Mouse (Mus musculus) mature B cell (primary cell): Measurements from ENCODE around the gene Gpr137c.

Experiments used
- in situ Hi-C: fragments of 300-500 bp; cut with MboI; formaldehyde crosslinking; loops from 2 replicates; pipeline ENCODE4 v1.14.3; 2019

The Gpr137c gene

GRCm38 (mm10) chr14:45219281-45220089 is at the start of gene Gpr137c:
Gene Gpr137c, plus strand, starts transcription at chr14:45219717.
- in situ Hi-C loops = no loop called here

- in situ Hi-C loops = no loop called here
These were observed 47.3 kb upstream of the Gpr137c start for GRCm38 (mm10) chr14:45172260-45172659.

- in situ Hi-C loops = no loop called here
These were observed 44.3 kb upstream of the Gpr137c start for GRCm38 (mm10) chr14:45175012-45175740.

GRCm38 (mm10) chr14:45179186-45179585 is 40.3 kb upstream of the Gpr137c start:
- in situ Hi-C loops = no loop called here

GRCm38 (mm10) chr14:45179606-45180005 is 39.9 kb upstream of the Gpr137c start:
- in situ Hi-C loops = no loop called here

- in situ Hi-C loops = no loop called here
These were observed 37.9 kb upstream of the Gpr137c start for GRCm38 (mm10) chr14:45181611-45182010.

GRCm38 (mm10) chr14:45190999-45191398 is 28.5 kb upstream of the Gpr137c start:
- in situ Hi-C loops = no loop called here

GRCm38 (mm10) chr14:45200607-45201006 is 18.9 kb upstream of the Gpr137c start:
- in situ Hi-C loops = no loop called here

- in situ Hi-C loops = no loop called here
These were observed 8.8 kb upstream of the Gpr137c start for GRCm38 (mm10) chr14:45210683-45211082.

- in situ Hi-C loops = no loop called here
These were observed 8.1 kb upstream of the Gpr137c start for GRCm38 (mm10) chr14:45211431-45211830.

GRCm38 (mm10) chr14:45216711-45217340 is 2.7 kb upstream of the Gpr137c start:
- in situ Hi-C loops = no loop called here

GRCm38 (mm10) chr14:45217693-45218092 is 1.8 kb upstream of the Gpr137c start:
- in situ Hi-C loops = no loop called here

GRCm38 (mm10) chr14:45220090-45220956 is 806 bp downstream of the Gpr137c start, which contains the start of gene Txndc16:
Gene Txndc16, minus strand, starts transcription at chr14:45220328.
- in situ Hi-C loops = no loop called here

- in situ Hi-C loops = no loop called here
These were observed 1.6 kb downstream of the Gpr137c start for GRCm38 (mm10) chr14:45220957-45221630.

- in situ Hi-C loops = loop anchor here (25.0 kb wide), 1 partner anchor 252 kb away; the partner anchor contains the start of gene Ptger2
These were observed 19.5 kb downstream of the Gpr137c start for GRCm38 (mm10) chr14:45239042-45239441.

GRCm38 (mm10) chr14:45241613-45242012 is 22.1 kb downstream of the Gpr137c start:
- in situ Hi-C loops = loop anchor here (25.0 kb wide), 1 partner anchor 254 kb away; the partner anchor contains the start of gene Ptger2

GRCm38 (mm10) chr14:45251548-45252076 is 32.1 kb downstream of the Gpr137c start:
- in situ Hi-C loops = no loop called here

GRCm38 (mm10) chr14:45263831-45264592 is 44.5 kb downstream of the Gpr137c start:
- in situ Hi-C loops = no loop called here

GRCm38 (mm10) chr14:45275816-45276215 is 56.3 kb downstream of the Gpr137c start:
- in situ Hi-C loops = no loop called here

GRCm38 (mm10) chr14:45282066-45282465 is 62.5 kb downstream of the Gpr137c start:
- in situ Hi-C loops = no loop called here
